Mouse (Mus musculus) erythroblast, adult 5-6 weeks (primary cell): ENCODE results near the gene Disc1. TPM values are rescaled to one million over a fixed set of nuclear protein-coding genes. Genes with fewer than 3 reads are reported as not detected.

ENCODE experiments used
- ATAC-seq: replicated peaks from 2 replicates; pipeline ENCODE4 v1.8.0; 2016; ENCODE audit warnings: moderate number of reproducible peaks, mild to moderate bottlenecking, moderate TSS enrichment, inconsistent platforms; ENCODE audit not compliant: poor library complexity, low FRiP score, severe bottlenecking
- total RNA-seq, 2 experiments: library from RNA; stranded (forward) in 1 of 2; stranded (reverse) in 1 of 2; fragments of 150-400 nt in 1 of 2; fragments of 200-764, 138-1000 nt in 1 of 2; gene quantifications; 2 replicates each; pipeline versions ENCODE4 v1.2.3 to v1.2.4; 2015 to 2017; ENCODE audit warnings: low replicate concordance in 2 of 2

The Disc1 gene
- total RNA-seq, 2 experiments from 2014 or later = 1.6 TPM; not detected in 1

DNA sequence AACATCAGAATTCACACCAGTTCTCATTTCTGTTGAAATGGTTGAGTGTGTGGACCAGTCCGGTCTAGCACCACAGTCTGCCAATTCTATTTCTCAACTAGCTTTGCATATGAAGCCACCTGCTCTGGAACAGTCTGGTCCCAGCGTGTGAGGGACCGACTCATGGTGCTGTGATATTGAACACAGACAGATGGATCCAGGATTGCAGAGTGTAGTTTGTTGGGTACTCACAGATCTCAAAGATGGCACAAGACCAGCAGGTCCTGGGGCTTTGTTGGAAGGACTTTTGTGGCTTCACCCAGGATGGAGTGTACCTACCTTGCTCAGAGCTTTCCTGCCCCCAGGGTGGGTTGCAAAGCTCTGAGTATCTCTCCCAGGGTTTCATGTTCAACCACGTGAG is 151.6 kb downstream of the Disc1 start:
- no peak for ATAC-seq

DNA sequence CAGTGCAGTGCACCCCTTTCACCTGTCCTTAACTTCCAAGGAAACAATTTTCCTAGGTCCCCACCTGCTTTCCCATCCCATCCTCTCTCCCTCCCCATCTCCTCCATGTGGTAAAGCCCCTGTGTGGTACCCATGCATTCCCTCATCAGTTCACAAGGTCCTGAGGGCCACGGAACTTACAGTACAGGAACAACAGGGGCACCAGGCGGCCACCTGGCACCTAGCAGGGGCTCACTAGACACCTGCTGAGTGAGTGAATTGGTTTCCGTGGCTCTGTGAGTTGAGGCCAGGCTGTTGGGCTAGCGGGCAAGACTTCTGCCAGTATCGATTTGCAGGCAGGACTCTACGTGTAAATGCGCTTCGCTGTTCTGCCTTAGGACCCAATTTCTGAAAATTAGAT is 152.4 kb downstream of the Disc1 start:
- no peak for ATAC-seq

DNA sequence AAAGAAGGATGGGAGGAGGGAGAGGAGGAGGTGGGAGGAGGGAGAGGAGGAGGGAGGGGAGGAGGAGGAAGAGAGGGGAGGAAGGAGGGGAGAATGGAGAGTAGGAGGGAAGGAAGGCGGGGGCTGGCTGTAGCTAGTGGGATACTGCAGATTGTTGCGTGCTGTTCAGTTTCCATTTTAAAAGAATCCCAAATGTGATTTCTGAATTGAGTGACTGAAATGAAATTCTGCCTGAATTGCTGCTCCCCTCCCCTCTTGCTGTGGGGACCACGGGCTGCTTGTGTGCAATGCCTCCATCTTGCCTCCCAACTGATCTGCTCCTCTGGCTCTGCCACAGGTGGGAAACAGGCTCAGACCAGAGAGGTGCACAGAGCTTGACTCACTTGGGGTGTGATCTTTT is 153.0 kb downstream of the Disc1 start:
- ATAC-seq = no peak

DNA sequence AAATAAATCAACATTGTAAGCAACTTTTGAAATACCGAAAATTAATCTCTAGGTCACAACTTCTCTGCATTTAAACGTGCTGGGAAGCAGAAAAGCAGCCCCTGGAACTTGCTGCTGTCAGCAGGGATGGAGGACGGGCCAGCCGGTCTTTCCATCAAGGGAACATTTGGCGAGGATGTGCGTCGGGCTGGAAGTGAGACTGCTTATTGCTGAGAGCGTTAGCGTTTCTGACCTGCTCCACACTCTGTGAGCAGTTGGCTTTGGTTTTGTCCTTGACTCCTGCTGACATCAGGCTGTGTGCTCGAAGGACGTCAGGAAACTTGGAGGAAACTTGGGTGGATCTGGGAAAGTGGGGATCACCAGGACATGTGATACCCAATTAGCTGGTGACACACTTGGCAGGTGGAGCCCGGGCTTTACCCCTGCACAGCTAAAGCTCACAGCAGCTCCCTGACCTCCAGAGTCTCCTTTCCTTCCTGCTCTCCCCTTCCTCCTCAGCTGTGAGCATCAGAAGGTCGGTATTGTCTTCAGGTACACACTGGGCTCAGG is 158.7 kb downstream of the Disc1 start:
- ATAC-seq = no peak

DNA sequence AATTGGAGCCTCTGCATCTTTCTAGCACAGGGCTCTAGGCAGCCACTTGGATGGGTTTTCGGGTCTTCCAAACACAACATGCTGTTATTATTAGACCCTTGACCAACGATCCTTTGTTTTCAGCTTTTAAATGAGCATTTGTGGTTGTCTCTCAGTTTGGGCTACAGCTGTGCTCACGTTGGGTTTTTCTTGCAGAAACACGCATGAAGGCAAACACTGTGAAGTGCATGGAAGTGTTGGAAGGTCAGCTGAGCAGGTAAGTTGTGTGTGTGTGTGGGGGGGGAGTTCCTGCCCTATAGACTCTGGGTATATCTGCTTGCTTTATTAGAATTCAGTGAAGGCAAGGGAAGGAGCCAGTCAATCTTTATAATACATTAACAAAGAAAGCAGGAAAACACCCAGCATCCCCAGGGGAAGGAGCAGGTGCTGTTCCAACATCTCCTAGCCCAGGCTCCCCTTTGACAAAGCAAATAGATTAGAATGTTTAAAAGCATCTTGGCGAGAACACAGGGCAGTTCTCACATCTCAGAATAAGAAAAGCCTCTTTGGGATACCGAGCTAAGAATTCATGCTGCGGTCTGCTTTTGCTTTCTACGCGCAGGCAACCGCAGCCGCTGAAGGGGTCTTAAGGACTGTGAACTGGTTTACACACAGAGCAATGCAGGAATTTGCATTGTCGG is 164.0 kb downstream of the Disc1 start:
- no peak for ATAC-seq

DNA sequence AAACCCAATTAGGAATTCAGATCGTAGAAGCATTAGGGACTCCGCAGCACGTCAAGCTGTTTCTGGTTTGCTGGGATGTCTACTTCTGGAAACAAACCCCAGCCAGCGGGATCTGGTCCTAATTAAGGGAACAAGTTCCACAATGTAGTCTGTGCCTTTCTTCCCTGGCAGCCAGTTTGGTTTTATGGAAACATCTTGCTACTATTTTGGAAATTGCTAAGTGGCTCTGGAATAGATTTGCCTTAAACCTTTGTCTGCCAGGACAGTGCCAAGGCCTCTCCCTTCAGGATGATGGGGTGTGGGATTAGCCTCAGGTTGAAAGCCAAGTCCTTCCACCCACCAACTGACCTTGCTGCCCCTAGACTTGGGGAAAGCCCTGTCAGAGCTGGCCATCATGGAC is 164.7 kb downstream of the Disc1 start:
- no peak for ATAC-seq

DNA sequence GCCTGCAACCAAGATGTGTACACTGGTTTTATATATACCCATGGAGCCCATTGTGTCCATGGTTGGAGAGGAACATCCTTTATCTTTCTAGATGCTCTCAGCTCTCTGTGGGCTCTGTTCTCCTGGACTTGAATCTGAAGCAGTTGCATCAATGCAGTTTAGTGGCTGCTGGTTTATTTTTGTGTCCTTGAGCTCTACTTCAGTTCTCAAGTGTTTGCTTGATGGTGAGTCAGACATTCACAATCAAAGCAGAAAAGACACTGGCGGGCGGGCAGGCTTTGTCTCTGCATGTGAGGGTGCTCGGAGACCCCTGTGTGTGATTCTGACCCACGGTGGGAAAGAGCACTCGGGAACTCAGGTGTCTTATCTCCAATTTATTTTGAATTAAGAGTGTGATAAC is 166.6 kb downstream of the Disc1 start:
- ATAC-seq = no peak

DNA sequence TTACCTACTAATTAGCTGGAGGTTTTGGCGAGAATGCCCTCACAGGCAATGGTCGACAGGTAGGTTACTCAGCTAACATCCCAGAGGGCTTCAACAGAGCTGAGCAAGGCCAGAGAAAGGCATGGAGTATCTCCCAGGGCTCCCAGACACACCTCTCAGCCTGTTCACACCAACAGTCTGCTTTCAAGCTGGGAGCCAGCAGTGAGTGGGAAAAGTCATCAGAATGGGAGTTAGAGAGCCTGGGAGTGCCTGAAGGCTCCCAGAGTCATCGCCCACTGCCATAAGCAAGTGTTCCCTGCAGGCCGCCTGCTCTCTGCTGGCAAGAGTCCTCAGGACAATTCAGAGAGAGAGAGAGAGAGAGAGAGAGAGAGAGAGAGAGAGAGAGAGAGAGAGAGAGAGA is 167.1 kb downstream of the Disc1 start:
- ATAC-seq = no peak

DNA sequence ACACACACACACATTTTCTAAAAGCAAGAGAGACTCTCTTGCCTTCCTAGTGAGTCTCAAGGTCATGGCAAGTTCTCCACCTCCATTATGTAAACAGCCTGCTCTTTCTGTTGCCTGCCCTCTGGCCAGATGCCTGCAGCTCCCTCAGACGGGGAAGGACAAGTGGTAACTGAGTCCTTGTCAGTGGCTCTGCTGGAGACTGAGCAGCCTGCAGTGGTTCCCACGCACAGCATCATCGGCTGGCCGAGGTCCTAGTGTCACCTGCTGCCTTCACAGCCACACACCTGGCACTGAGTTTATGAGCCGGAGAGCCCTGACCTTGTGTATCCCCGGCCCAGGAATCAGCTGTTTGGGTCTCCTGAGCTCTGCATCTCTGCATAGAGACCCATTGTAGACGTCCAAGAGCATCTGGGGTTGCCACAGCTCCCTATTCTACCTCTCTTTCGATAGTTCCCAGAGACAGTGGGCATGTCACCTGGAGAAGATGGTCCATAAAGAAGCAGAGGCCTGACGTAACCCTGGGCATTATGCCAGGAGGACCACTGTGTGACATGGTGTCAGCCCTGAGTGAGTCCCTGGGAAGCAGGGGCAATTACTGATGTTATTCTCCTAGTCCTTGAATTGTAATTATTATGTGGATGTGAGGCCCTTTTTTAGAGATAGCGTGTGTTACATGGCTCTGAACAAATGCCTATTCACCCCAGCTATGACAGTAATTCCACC is 169.2 kb downstream of the Disc1 start:
- ATAC-seq = no peak

DNA sequence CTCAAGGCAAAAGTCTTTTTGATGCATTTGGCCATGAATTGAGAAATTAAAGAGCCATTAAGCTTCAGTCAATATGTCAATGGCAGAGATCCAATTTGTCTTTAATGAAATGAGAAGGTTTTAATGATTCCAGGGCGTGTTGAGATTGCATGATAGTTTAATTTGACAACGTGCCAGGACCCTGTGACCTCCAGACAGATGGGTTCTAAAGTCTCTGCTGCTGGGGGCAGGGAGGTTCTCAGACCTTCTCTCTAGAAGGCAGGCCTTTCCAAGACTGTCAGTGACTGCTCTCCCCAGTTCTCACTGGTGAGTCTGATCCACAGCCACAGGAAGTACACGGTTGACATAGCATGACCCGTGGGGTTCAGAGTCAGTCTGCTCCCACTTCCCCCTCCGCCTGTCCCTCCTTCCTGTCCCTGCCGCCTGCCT is 170.3 kb downstream of the Disc1 start:
- no peak for ATAC-seq

DNA sequence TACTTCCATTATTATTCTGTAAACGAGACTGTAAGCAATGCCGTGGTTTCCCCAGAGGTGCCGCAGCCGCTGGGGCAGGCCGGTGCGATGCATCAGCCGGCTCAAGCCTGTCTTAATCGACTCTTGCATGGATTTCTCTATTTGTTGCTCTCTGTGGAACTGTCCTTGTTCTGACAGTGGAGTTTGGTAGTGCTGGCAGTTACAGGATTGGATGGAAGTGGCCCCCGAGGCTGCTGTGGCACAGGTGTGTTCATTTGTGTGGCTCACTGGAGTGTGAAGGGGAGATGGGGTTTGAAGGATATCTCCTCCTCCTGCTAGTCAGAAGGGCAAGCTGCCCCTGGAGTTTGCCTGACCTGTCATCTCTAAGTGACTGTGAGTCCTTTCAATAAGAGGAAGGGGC is 171.3 kb downstream of the Disc1 start:
- ATAC-seq = no peak

DNA sequence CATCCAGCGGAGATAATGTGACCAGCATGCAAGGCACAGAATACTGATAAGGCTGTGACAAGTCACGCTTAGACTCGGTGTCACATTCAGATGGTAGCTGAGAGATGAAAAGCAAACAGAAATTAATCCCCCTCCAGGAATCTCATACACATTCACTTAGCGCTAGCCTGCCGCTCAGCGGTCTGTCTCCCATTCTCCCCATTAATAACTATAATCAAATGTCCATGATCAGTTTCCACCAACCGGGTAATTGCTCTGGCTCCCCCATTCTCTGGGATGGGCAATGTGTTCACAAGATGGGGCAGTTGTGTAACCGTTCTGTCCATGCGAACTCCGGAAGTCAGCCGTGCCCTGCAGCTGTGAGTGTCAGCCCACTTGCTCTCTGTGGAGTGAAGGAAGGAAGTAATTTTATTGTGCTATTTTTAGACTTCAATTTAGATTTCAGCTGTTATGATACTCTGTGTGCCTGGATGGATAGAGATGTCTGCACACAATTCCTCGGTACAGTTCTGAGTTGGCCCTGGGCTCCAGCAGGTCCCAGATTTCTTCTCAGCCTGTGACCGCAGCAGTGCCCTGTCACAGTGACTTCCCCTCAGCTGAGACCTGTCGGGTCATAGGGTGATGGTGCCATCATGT is 173.1 kb downstream of the Disc1 start:
- ATAC-seq = no peak

DNA sequence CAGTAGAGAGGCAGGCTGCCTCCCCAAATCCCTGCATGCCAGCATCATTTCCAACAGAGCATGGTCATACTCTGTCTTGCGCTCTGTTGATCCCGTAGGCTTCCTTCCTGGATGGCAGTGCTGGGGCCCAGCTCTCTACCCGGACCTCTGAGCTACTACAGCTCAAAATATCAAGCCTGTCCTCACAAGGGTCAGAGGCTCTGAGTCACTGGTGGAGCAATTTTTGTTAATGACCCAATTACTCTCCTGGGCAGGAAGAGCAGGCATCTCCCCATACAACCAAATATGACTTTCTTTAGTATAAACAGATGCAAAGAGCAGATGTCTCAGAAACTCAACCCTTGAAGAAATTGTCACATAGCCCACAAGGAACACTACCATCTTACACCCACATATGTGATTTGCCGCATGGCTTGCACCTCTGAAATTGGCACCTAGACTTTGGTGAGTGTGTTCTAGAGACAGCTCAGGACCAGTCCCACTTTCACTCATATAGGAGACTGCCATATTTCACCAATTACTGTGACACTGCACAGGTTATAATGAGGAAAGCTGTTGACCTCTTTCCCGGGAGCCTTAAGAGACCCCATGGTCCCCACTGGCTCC is 176.6 kb downstream of the Disc1 start:
- ATAC-seq = no peak

DNA sequence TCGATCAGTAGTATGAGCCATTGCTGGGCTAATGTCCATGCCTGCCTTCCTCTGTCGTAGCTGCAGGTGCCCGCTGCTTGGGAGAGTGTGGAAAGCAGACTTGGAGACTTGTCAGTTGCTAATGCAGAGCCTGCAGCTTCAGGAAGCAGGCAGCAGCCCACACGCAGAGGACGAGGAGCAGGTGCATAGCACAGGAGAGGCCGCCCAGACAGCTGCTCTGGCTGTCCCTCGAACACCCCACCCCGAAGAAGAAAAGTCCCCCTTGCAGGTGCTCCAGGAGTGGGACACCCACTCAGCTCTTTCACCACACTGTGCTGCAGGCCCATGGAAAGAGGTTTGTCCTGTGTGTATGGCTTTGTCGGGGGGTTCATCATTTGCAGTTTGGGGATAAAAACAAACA is 178.7 kb downstream of the Disc1 start:
- ATAC-seq = no peak

DNA sequence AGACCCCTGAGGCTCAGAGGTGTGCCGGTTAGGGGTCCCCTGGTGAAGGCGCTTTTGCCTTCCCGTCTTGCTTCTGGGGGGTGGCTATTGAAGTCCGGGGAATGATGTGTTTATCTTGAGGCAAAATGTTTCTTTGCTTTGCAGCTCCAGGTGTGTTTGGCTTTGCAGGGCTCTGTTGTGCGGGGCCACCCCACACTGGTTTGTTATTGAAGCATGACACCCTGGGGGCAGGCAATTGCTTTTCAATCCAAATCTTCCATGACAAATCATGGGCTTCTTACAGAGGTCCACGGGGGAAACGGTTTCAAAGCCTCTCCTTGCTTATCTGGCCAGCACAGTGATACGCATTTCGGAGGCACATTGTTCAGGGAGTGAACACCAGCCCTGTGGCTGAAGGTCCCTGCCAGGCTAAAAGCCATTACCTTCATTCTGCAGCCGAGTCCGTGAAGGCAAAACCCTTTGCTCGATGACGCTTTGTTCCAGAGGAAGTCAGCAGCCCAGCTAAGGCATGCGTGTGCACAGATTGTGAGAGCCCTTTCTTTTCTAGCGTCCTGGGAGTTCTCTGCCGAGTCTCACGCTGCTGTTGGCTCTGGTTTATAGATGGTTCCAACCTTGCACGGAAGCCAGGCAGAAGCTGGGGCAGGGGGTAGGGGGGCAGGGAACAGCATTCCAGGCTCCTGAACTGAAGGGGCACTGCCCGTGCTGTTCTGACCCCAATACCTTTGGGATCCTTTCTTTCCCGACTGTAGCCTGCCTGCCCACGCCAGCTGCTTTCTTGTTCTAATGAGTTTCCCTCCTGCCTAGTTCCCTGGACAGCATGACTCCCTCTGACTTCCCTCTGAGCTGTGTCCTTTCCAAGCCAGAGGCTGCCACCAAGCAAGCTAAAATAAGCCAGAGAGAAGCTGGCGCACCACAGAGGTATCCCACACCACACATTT is 182.2 kb downstream of the Disc1 start:
- ATAC-seq = no peak

DNA sequence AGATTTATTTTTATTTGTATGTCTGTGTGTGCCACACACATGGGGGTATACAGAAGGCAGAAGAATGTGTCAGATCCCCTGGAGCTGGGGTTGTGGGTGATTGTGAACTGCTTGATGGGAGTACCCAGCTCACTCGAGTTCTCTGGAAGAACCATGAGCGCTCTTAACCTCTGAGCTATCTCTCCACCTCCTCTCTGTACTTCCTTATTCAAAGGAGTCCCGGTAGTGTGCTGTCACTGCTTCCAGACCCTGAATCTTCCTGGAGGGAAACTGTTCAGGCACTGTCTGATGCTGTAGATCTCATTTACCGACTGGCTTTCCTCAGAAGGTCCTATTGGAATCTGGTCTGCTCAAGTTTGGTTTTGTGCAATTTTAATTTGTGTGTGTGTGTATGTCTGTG is 186.8 kb downstream of the Disc1 start:
- ATAC-seq = no peak

DNA sequence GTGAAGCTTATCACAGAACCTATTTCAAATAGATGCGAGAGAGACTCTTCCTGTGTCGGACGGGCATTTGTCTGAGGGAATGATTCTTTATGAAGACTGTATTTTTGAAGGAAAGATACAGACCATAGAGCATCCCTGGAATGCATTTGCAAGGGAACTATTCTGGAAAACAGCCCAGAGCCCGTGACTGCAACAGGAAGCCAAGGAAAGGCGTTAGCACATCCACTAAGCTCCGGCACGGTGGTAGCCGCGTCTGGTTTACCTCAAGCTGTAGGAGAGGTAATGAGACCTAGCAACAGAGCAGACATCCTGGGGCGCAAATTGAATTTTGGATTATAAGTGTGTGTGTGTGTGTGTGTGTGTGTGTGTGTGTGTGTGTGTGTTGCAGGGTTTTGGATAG is 188.4 kb downstream of the Disc1 start:
- ATAC-seq = no peak

DNA sequence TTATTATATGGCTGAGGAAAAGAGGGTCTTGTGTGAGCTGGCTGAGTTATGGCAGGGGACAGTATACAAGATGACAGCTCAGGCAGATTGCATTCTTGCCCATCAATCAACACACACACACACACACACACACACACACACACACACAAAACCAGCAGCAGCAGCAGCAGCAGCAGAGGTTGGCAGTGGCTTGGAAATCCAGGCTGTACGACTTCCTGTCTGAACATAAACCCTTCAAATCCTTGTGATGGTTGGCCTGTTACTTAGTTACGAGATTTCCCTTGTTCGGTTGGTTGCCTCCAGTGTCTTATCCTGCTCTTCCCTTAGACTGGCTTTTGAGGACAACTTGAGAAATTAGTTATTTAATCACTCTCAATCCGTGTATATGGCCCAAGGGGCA is 188.9 kb downstream of the Disc1 start:
- ATAC-seq = no peak

DNA sequence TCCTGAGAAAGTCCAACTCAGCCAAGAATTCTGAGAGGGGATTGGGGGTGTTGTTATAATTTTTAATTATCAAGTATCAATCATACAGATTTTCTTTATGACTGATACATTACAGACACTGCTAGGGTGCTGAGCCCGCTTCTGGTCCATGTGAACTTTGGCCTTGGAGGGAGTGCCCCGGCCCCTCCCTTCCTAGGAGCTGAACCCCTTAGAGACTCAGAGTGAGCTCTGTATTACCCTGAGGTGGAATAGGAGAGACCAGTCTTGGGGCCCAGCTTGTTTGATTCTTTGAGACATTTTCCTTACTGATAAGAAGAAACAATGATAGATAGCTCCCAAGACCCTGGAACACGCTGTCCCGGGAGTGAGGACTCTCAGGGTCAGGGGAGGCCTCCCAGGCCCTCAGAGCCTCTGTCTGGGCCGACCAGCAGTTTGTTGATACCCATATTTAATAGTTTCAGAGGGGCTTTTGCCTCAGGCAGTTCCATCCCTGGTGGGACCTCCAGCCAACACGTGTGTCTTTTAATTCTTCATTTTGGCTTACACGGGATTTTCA is 192.8 kb downstream of the Disc1 start:
- no peak for ATAC-seq
